Mouse (Mus musculus) limb, embryonic 14.5 days (tissue): Measurements from ENCODE around the gene Snw1. TPM values are rescaled to one million over a fixed set of nuclear protein-coding genes. Genes with fewer than 3 reads are reported as not detected.

ENCODE experiments used
- ATAC-seq: fragments of 200-750 bp; cut with Nextera tagmentation; 2 replicates; pipeline ENCODE4 v1.8.0; 2017; ENCODE audit warnings: low read depth, moderate number of reproducible peaks, moderate TSS enrichment; ENCODE audit not compliant: low FRiP score
- DNase-seq: peaks from one replicate; pipeline ENCODE4 v3.0.0-alpha.2; 2015; ENCODE audit warnings: low spot score
- H3K27ac ChIP-seq: fragments of 300-500 bp; sonication (generic); replicated peaks from 2 replicates; pipeline ENCODE4 v1.5.1; 2014; ENCODE audit warnings: low read depth, mild to moderate bottlenecking, low read length, moderate library complexity, mixed read lengths
- H3K27me3 ChIP-seq: fragments of 300-500 bp; sonication (generic); 2 replicates; pipeline ENCODE4 v1.6.1; 2014; ENCODE audit warnings: low read length, mixed read lengths; ENCODE audit not compliant: control insufficient read depth, insufficient read depth
- H3K36me3 ChIP-seq: fragments of 300-500 bp; sonication (generic); 2 replicates; pipeline ENCODE4 v1.6.1; 2014; ENCODE audit warnings: mild to moderate bottlenecking, low read length, moderate library complexity, mixed read lengths; ENCODE audit not compliant: control insufficient read depth, insufficient read depth
- H3K4me1 ChIP-seq: fragments of 300-500 bp; sonication (generic); 2 replicates; pipeline ENCODE4 v1.6.1; 2014; ENCODE audit warnings: antibody characterized with exemption, low read length, mixed read lengths; ENCODE audit not compliant: control insufficient read depth, insufficient read depth
- H3K4me2 ChIP-seq: fragments of 300-500 bp; sonication (generic); replicated peaks from 2 replicates; pipeline ENCODE4 v1.6.1; 2014; ENCODE audit warnings: low read depth, mild to moderate bottlenecking, low read length, moderate library complexity; ENCODE audit not compliant: severe bottlenecking
- H3K4me3 ChIP-seq: fragments of 300-500 bp; sonication (generic); replicated peaks from 2 replicates; pipeline ENCODE4 v1.5.1; 2014; ENCODE audit warnings: low read length
- H3K9ac ChIP-seq: fragments of 300-500 bp; sonication (generic); 2 replicates; pipeline ENCODE4 v1.6.1; 2014; ENCODE audit warnings: mild to moderate bottlenecking, low read depth, low read length, moderate library complexity; ENCODE audit not compliant: severe bottlenecking
- H3K9me3 ChIP-seq: fragments of 300-500 bp; sonication (generic); 2 replicates; pipeline ENCODE4 v1.6.1; 2016; ENCODE audit warnings: low read length; ENCODE audit not compliant: control insufficient read depth
- POLR2A ChIP-seq: fragments of 200-500 bp; IDR thresholded peaks from 2 replicates; pipeline ENCODE4 v1.8.0; 2012; ENCODE audit warnings: inconsistent platforms, mild to moderate bottlenecking, moderate library complexity, borderline replicate concordance; ENCODE audit not compliant: insufficient read depth, insufficient read length; ENCODE audit errors: extremely low read depth
- WGBS: fragments of 180-500 bp; shearing (Covaris S2); extraction: QIAGEN DNeasy Blood & Tissue Kit; methylation state at CpG from one replicate; pipeline ENCODE4 v1.1.7; 2014; 5-methylcytosine and 5-hydroxymethylcytosine counted together
- polyA plus RNA-seq, 2 experiments: library from polyadenylated mRNA; depleted of rRNA in 1 of 2; stranded (reverse) in 1 of 2; unstranded in 1 of 2; fragments of >200 nt; fragmentation: Nextera tagmentation in 1 of 2; extraction: Ambion mirVana in 1 of 2; gene quantifications; 2 replicates each; pipeline versions ENCODE4 v1.2.1 to v1.2.3; 2012 to 2014

Gene Snw1
- polyA plus RNA-seq, 2 experiments: 45.3 to 125 TPM

DNA sequence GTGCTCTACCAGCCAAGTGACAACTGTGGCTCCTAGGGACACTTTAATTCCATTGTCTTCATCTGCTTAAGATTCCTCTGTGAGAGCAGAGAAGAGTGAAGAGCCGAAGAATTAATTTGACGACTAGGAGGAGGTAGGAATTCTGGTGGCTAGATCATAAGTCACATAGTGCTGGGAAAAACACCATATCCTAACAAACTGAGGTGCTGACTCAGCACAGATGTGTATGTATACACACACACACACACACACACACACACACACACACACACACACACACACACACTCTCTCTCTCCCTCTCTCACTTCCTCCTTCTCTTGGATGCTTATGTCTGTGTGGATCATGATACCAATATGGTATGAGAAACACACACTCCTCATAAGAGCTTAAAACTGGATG, 43.8 kb downstream of the Snw1 start:
- TF ChIP-seq POLR2A: no peak

DNA sequence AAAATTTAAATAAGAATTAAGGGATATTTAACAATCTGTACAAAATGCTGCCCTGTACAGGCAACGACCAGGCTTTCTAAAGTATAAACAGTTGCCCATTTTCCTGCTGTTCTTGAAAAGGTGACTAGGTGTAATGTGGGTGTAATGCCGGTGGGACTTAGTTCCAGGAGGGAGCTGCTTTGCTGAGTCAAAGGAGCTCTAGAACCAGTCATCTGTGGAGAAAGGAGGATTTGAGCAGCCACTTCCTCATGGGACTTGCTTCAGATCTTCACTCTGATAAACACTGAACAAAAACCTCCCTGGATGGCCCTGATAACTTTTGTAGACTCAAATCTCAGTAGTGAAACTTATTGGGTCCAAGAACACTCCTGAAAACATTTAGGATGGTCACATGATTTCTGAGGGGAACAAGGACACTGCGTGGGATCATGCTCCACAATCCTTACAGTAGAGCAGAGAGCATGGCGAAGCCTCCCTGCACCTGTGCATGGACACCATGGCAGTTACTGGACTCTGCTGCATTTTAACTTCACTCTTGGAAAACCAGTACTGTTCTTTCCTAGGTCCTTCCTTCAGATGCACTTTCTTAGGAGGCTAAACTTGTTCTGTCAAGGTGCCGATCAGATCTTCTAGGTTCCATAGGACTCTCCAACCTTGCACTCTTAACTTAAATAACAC, 45.6 kb downstream of the Snw1 start:
- DNase-seq: no peak
- H3K9ac ChIP-seq: no peak overlapping the region
- ATAC-seq: no peak
- peaks cover 76% of the 10 kb centered on the region for H3K36me3 ChIP-seq
- H3K27me3 ChIP-seq: no peaks in the 10 kb centered on the region
- no peak overlapping the region for H3K4me3 ChIP-seq
- WGBS: 93% methylated on average over 5 of the region's 5 CpGs
- no peaks in the 10 kb centered on the region for H3K4me1 ChIP-seq
- H3K27ac ChIP-seq: no peak overlapping the region
- no peaks in the 10 kb centered on the region for H3K9me3 ChIP-seq
- H3K4me2 ChIP-seq: no peak overlapping the region
- TF ChIP-seq POLR2A: no peak

More for the DNA sequence above, 43.8 kb downstream of the Snw1 start:
- Histone ChIP-seq H3K4me3 (no peak overlapping the region), H3K9ac (no peak overlapping the region), H3K9me3 (no peaks in the 10 kb centered on the region), H3K27ac (no peak overlapping the region), H3K36me3 (peaks cover 86% of the 10 kb centered on the region), H3K4me2 (no peak overlapping the region), H3K27me3 (no peaks in the 10 kb centered on the region), H3K4me1 (no peaks in the 10 kb centered on the region)
- DNase-seq (no peak), ATAC-seq (no peak)
- 95% methylated on average over 2 of the region's 2 CpGs for WGBS

DNA sequence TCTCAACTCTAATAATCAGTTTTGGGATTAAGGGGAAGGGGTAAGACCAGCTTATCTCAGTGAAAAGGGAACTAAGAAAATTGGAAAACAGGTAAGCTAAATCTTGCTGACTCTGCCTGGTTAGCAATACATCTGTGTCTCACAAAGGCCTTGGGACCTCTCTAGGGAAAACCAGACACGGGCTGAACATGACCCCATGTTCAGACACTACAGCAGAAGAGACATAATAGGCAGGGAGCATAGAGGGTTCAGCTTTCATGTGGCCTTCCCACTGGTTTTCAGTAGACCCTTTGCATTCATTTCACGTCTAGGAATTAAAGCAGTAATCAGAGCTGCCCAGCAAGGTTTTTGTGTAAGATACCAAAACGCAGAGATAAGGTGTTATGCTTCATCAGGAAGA, 47.6 kb downstream of the Snw1 start:
- ATAC-seq (no peak), DNase-seq (no peak)
- Histone ChIP-seq H3K4me3 (no peak overlapping the region), H3K9me3 (no peaks in the 10 kb centered on the region), H3K36me3 (peaks cover 56% of the 10 kb centered on the region), H3K9ac (no peak overlapping the region), H3K27me3 (no peaks in the 10 kb centered on the region), H3K4me2 (no peak overlapping the region), H3K27ac (no peak overlapping the region), H3K4me1 (no peaks in the 10 kb centered on the region)
- no peak for TF ChIP-seq POLR2A
- WGBS: 45% methylated on average over 3 of the region's 3 CpGs

DNA sequence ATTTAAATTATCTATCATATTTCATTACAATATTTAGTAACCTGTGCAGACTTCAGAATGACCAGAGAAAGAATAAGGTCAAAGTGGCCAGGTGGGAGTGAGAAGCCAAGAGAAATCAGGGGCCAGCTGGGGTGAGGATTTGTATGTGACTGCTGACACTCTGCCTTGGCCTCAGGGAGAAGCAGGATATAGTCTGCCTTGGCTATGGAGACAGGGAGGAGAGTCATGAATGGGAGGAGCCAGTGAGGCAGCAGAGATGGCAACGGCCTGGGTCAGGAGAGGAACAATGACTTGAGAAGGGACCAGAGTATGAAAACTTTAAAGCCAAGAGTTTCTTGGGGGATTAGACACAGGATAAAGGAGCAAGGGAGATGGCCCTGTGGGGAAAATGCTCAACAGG, 48.4 kb downstream of the Snw1 start:
- DNase-seq (no peak), ATAC-seq (no peak)
- Histone ChIP-seq H3K27me3 (no peaks in the 10 kb centered on the region), H3K9me3 (no peaks in the 10 kb centered on the region), H3K9ac (no peak overlapping the region), H3K4me3 (no peak overlapping the region), H3K4me2 (no peak overlapping the region), H3K4me1 (no peaks in the 10 kb centered on the region), H3K27ac (no peak overlapping the region), H3K36me3 (peaks cover 48% of the 10 kb centered on the region)
- no peak for TF ChIP-seq POLR2A
- WGBS: 62% methylated on average over 1 of the region's 1 CpGs

DNA sequence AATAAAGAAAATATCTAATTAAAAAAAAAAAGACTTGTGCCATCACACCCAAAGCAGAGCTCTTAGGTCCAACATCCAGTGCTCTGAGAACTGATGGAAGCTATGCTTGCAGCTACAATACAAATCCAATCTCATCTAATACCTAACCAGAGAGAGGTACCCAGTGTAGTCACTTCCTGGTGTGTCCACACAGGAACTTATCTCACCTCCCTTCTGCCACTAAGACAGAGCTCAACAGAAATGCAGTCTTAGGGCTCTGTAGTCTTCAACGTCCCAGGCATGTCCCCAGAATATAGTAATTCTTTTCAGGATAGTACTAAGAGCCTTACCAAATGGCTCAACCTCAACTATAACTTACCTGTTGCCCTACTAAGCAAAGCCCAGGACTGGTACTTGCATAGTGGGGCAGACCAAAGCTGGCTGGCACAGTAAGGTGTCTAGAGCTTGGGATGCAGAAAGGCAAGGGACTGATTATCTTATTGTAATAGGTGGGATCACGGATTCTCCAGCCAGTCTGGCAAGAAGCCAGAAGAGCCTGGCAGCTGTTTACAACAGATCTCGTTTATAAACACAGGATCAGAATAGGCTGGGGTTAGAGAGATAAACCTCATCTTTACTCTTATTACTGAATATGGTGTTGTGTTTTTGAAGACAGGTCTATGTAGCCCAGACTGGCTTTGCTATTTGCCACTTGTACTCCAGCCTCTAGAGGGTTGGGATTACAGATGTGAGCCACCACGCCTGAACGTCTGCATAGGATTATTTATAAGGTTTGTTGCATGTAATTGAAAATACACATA, 50.2 kb downstream of the Snw1 start:
- H3K36me3 ChIP-seq: peaks cover 31% of the 10 kb centered on the region
- no peak for ATAC-seq
- no peak for DNase-seq
- no peaks in the 10 kb centered on the region for H3K4me1 ChIP-seq
- no peak overlapping the region for H3K27ac ChIP-seq
- TF ChIP-seq POLR2A: no peak
- no peaks in the 10 kb centered on the region for H3K27me3 ChIP-seq
- no peak overlapping the region for H3K9ac ChIP-seq
- no peak overlapping the region for H3K4me2 ChIP-seq
- no peaks in the 10 kb centered on the region for H3K9me3 ChIP-seq
- WGBS: 65% methylated on average over 5 of the region's 5 CpGs
- H3K4me3 ChIP-seq: no peak overlapping the region
